Mouse (Mus musculus): ENCODE measurements around the gene Lig1.

GRCm38 (mm10) chr7:13260746-13261700 lies 16.1 kb upstream of the Lig1 start:
- no peak for TF ChIP-seq CTCF (IDR thresholded peaks at IDR 0.05; ENCODE audit: low read depth, low read length)
- no peak for TF ChIP-seq POLR2A (IDR thresholded peaks at IDR 0.05; ENCODE audit: borderline replicate concordance, low read depth, low read length)

Measured in bone marrow macrophage, adult 2 months (primary cell).